Mouse (Mus musculus) cerebellum, adult 11 months (tissue): Measurements from ENCODE around the gene Ddi2.
"Not testable (repeated sequence)": the region's sequence is repeated elsewhere in the genome, so short reads cannot be mapped to it uniquely, and the experiment has no call there.

Source experiments
- DNase-seq: peaks from one replicate; pipeline ENCODE4 v3.0.0; 2022

Ddi2 gene

DNA sequence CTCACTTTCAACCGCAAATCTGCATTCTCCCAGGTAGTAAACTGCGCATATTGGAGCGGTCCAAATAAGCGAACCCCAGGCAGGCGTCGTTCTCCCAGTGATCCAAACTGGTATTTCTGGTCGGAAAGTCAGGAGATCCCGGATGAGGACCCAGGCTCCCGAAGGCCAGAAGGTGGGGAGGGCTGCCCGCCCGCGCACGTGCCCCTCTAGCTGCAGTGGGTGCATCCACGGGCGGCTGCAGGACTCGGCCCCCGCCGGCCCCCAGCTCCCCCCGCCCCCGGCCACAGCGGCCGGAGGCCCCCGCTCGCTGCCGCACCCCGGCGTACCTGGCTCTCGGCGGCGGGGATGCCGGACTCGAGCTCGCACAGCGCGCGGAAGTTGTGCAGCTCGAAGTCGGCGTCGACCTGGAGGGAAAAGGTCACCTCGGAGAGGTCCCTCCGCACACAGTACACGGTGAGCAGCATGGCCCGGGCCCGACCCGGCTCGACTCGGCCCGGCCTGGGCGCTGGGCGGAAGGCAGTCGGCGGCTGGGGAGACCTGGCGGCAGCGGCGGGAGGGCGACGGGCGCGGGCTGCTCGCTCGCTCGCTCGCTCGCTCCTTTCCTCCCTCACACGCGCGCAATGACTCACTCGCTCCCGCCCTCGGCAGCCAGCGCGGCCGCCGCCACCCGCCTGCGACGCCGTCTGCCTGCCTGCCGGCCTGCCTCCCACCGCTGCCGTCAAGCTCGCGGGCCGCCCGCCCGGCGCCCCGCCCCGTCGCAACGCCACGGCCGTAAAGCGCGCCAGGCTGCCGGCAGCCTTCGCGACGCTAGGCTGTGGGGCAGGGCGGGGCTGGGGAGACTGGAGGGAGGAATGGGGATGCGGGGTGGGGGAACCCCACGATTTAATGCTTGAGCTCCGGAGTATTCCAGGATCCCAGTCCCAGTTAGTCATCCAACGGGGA is at the start of gene Ddi2:
Ddi2 (minus strand) TSS at position 689 of the 942 bp plus-strand sequence.
- DNase-seq = peak; percentile 91

DNA sequence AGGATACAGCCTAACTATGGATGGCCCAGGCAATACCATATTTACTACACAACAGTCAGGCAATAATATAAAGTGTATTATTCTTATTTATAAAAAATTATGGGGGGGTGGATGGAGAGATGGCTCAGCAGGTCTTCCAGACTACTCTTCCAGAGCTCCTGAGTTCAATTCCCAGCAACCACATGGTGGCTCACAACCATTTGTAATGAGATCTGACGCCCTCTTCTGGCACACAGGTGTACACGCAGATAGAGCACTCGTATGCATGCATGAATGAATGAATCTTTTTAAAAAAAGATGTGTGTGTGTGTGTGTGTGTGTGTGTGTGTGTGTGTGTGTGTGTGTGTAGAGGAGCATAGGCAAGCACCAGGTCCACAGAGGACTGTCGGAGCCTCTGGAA is 49.8 kb upstream of the Ddi2 start:
- DNase-seq = not testable (repeated sequence)

- no peak for DNase-seq
Observed at GRCm38 (mm10) chr4:141771823-141772222, 48.6 kb upstream of the Ddi2 start.

GRCm38 (mm10) chr4:141769501-141770160 is 46.4 kb upstream of the Ddi2 start:
- DNase-seq = no peak

DNA sequence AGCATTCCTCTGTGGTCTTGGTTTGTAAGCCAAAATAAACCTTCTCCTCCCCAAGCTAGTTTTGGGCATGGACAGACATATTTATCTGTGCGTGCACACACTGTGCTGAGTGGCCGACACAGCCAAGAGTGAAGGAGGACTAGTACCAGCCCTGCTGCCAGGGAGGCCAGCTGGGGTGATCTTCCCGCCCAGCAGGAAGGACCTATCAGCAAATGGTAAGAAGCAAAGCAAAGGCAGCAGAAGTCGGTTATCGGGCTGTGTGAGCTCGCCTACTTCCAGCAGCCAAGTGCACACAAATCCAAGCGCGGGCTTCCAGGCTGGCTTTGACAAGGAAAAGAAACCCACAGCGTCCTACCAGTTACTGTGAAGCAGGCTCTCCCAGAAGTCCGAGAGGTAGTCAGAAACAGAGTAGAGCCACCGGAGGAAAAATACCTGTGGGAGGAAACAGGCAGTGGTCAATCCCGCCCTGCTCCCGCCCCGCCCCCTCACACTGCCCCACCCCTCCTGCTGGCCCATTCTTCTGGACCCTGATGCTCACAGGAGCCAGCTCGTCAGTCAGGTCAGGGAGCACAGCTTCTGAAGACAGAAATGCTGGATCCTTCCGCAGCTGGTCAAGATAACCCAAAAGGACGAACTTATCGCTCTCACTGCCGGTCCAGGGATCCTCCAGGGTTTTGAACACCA is 44.3 kb upstream of the Ddi2 start:
- peak; percentile 67 for DNase-seq

DNA sequence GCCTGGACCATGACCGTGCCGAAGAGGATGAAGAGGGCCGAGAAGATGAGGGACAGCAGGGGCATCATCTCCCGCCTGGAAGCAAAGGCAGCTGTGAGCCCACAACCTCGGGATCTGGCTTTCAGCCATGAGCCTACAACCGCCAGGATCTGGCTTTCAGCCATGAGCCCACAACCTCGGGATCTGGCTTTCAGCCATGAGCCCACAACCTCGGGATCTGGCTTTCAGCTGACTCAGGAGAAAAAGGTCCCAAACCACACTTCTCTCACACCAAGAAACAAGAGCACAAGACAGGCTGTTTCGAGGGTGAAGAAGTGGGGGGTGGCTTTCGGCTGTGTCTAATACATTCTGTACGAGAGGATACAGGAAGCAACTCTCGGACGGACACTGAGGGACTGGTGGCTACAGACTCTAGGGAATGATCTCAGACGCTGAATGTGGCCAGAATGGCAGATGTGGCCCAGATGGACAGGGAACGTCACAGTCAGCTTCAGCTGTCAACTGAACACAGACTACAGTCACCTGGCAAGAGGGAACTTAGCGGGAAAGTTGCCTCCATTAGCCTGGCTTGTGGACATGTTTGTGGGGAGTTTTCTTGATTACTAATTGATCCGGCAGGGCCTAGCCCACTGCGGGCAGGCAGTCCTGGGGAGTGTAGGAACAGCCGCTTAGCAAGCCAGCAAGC is 43.6 kb upstream of the Ddi2 start:
- peak; percentile 18 for DNase-seq

- DNase-seq = no peak
Observed at GRCm38 (mm10) chr4:141766316-141766667, 43.1 kb upstream of the Ddi2 start.

GRCm38 (mm10) chr4:141765008-141765407 is 41.8 kb upstream of the Ddi2 start:
- DNase-seq = no peak

DNA sequence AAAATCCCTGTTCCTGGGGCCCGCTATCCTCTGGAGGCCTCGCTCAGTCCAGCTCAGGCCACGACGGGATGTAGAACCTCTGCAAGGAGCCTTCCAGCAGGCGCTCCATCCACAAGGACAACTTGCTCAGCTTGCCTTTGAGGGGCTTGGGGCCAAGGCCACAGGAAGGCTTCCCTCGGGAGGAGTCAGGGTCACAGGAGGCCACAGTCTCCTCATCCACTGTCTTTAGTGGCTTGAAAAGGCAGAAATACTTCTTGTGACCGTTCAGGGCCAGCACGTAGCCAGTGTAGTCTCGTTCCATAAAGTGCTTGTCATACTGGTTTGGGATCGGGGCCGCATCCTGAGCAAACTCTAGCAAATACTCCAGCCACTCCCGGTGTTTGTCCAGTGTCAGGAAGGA is 40.3 kb upstream of the Ddi2 start:
- no peak for DNase-seq

DNA sequence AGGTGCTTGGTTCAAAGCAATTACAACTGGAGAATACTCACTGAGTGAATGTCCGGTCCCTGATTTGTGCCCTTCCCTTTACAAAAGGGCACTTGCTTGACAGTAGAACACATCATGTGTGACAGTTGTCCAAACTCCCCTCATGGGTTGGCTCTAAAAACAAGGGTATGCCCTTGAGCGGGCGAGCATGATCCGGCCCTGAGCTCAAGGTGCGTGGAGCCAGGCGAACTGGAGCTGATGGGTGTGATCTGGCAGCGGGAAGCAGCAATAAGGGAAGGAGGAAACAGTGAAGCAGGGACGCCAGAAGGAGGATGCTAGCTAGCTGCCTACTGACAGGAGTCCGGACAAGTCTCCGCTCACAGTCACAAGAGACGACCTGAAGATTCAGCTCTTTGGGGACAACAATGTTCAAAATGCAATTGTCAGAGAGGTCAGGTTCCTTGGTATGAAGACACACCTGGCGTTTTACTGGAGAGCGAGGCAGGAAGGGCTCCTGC is 38.9 kb upstream of the Ddi2 start:
- no peak for DNase-seq

- DNase-seq = no peak
Observed at GRCm38 (mm10) chr4:141760942-141761341, 37.7 kb upstream of the Ddi2 start.

GRCm38 (mm10) chr4:141758874-141759542 is 35.8 kb upstream of the Ddi2 start:
- no peak for DNase-seq

DNA sequence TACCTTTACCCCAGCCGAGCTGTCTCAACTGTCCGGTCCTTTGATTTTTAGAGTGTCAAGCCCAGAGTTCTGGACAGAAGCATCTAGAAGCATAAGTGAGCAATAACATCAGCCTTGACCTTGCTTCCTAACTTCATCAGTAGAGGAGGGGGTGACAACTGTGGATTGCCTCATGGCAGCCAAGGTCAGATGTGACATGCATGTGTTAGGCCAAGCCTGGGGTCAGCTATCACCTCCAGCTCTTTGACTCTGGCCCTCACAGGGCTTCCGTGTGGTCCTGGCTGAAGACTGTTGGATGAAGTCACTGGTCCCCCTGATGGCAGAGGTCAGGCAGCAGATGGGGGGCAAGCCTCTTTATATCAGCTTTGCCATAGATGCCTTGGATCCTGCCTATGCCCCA is 33.9 kb upstream of the Ddi2 start:
- DNase-seq = no peak

GRCm38 (mm10) chr4:141755375-141755930 is 32.2 kb upstream of the Ddi2 start:
- DNase-seq = no peak

DNA sequence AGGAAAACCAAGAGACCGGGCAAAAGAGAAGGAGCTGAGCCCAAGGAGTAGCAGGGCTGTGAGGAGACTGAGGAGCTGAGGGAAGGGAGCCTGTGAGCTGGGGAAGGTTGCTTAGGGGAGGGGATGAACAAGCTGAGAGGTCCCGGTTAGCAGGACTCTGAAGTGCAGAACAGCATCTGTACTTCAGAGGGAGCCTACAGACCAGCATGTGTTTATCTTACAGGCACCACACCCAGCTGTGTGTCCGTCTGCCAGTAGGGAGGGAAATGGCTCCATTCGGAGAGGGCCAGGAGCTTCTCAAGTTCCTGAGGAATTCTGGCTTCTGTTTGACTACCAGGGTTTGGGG is 28.8 kb upstream of the Ddi2 start:
- DNase-seq = no peak

GRCm38 (mm10) chr4:141751419-141752075 is 28.3 kb upstream of the Ddi2 start:
- no peak for DNase-seq

- no peak for DNase-seq
Observed at GRCm38 (mm10) chr4:141750826-141751225, 27.6 kb upstream of the Ddi2 start.

GRCm38 (mm10) chr4:141749557-141749956 is 26.3 kb upstream of the Ddi2 start:
- no peak for DNase-seq

DNA sequence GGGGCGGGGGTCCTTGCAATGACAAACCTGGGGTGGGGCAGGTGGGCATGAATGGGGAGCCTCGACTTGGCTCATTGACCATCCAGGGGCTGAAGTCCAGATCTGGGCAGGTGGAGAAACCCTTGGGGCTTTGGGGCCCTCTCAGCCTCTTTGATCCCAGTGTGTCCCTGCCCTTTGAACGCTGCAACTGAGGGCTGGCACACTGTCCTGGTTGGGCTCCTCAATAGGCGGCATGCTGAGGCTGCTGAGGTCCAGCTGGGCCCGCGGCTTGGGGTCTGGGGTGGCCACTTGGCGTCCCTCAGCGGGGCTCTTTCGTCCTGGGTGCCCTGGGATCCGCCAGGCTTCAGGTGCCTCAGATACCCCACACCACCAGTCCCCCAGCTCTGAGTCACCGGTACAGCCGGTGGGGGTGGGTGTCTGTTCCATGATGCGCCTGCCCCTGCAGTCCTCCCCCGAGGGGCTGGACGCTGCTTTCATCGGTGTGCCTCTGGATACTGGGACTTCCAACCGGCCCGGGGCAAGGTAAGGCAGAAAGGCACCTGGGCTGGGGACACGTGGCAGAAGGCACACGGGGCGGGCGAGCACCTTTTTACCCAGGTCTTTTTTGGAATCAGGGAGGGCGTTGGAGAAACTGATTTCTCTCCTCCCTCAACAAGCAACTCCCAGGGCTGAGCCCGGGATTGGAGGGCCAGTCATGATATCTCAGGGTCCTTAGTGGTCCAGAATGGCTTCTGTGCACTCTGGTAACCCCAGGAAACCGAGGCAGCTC is 23.5 kb upstream of the Ddi2 start, which contains the start of gene Agmat:
Agmat (plus strand) TSS at position 95 of the 769 bp plus-strand sequence.
- DNase-seq = no peak

GRCm38 (mm10) chr4:141742381-141742780 is 19.2 kb upstream of the Ddi2 start:
- no peak for DNase-seq

- no peak for DNase-seq
Observed at GRCm38 (mm10) chr4:141741856-141742255, 18.6 kb upstream of the Ddi2 start.
